Mouse (Mus musculus) left cerebral cortex, postnatal 10 days (tissue): Measurements from ENCODE around the gene Smug1. TPM values are rescaled to one million over a fixed set of nuclear protein-coding genes. Genes with fewer than 3 reads are reported as not detected.
A peak's percentile ranks its signal among the peaks of the same experiment; 100 is the strongest.

Experiments used
- DNase-seq, 2 experiments: peaks; one replicate each; pipeline ENCODE4 v3.0.0; 2021 to 2022; ENCODE audit warnings: low spot score in 2 of 2, mixed read lengths in 1 of 2; ENCODE audit errors: extremely low spot score in 1 of 2
- intact Hi-C: fragments of 180-260 bp; cut with DNase I; formaldehyde crosslinking; loops from one replicate; pipeline ENCODE4 v1.15.1; 2025
- total RNA-seq, 2 experiments: library from RNA; stranded (reverse); gene quantifications; 2 replicates each; pipeline ENCODE4 v1.2.3; 2021

Gene Smug1
- total RNA-seq, result 10 to 100 TPM; 17.5 to 18.2 TPM

GRCm38 (mm10) chr15:103167042-103167615 is at the start of gene Smug1:
Gene Smug1 (minus strand): TSS chr15:103167092.
- intact Hi-C loops, result loop anchor here (5.0 kb wide), 1 partner anchor 405 kb away; no protein-coding TSS in a partner anchor
- DNase-seq, result no peak

GRCm38 (mm10) chr15:103216052-103216451 is 49.2 kb upstream of the Smug1 start:
- intact Hi-C loops, result no loop called here
- DNase-seq, result no peak

GRCm38 (mm10) chr15:103214971-103215907 is 48.3 kb upstream of the Smug1 start:
- intact Hi-C loops, result no loop called here
- DNase-seq, result peak; percentile 86 to 96

DNA sequence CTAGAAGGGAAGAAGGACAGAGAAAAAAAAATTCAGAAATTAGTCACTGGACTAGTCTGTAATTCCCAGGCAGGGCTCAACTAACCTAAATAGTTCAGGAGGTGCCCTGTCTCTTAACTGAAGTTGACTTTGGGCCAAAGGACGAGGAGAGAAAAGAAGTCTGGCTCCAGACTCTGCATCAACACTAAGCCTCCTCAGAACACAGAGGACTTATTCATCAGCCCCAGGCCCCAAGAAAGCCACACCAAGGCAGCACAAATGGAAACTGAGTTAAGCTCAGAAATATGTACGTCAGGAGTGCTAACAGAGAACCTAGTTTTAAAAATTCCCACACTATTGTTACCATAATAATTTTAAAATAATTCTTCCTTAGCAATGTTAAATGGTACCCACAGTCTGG is 47.3 kb upstream of the Smug1 start:
- intact Hi-C loops, result no loop called here
- DNase-seq, result no peak

- intact Hi-C loops, result loop anchor here (5.0 kb wide), 1 partner anchor 42 kb away; no protein-coding TSS in a partner anchor
- no peak for DNase-seq
Measured at GRCm38 (mm10) chr15:103205156-103205555, 38.3 kb upstream of the Smug1 start.

- no peak for DNase-seq
- intact Hi-C loops, result no loop called here
Measured at GRCm38 (mm10) chr15:103202088-103202793, 35.3 kb upstream of the Smug1 start.

DNA sequence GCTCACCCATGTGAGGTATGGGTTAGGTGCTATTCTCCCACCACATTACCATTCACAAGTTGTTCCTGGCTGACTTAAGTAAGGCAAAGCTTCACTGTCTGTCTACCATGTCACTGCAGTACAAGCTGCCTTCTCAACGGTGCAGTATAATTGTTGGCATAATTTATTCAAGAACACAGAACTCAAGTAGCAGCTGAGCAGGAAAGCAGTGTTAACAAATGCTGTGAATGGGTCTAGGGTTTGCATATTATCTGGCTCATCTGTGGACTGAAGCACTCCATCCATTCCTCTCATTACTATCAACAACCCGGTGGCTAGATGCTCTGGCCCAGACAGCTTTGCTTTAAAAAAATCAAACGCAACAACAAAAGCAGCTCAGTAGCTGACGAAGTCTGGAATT is 30.9 kb upstream of the Smug1 start:
- DNase-seq, result no peak
- intact Hi-C loops, result no loop called here

DNA sequence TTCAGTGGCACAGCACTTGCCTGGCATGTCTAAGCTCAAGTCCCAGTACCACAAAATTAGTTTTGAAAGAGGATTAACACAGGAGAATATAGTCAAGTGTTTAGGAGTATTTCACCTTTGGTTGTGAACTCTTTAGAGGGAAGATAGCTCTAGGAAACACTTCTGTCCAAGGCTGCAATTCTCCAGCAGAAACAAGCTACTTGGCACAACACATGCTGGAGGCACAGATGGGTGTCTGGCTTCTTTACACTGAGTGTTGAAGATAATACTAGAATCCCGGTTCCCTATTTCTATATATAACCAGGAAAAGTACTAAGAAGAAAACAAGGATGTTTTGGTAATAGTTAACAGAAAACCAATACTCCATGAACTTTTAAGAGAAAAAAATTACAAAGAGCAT is 29.9 kb upstream of the Smug1 start:
- intact Hi-C loops, result no loop called here
- no peak for DNase-seq

DNA sequence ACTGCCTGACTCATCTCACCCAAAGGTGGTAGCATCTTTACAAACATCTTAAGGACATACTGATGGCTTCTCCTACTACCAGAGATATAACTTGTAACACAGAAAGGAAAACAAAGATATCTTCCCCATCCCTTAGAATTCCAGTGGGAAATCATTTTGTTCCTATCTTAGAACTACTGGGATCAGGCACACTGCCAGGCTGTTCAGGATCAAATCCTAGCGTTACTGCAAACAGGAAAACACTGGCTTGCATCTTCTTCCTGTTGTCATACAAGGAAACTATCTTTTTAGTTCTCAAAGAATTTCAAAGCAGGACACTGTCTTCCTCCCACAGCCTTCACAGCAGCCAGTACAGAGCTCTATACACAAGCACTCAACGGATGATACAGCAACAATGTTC is 26.7 kb upstream of the Smug1 start:
- intact Hi-C loops, result no loop called here
- no peak for DNase-seq

GRCm38 (mm10) chr15:103190531-103191462 is 23.9 kb upstream of the Smug1 start:
- intact Hi-C loops, result no loop called here
- peak in 1 of 2 experiments; percentile 72 for DNase-seq

DNA sequence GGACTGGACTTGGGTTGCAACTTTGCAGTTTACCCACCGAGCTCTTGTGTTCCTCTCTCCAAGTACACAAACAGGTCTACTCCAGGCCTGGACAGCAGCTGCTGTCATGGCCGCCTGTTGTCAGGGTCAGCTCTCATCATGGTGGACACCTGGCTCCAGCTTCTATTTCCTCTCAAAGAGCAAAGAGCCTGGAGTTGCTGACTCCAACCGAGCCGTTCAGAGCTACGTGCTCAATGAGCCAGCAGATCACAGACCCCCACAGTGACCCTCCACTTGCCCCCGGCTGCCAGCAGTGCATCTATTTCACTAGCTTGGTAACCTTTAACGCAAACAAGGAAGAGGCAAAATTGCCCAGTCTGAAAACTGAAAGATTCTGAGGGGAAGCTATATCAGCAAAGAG is 23.2 kb upstream of the Smug1 start:
- intact Hi-C loops, result no loop called here
- DNase-seq, result no peak

DNA sequence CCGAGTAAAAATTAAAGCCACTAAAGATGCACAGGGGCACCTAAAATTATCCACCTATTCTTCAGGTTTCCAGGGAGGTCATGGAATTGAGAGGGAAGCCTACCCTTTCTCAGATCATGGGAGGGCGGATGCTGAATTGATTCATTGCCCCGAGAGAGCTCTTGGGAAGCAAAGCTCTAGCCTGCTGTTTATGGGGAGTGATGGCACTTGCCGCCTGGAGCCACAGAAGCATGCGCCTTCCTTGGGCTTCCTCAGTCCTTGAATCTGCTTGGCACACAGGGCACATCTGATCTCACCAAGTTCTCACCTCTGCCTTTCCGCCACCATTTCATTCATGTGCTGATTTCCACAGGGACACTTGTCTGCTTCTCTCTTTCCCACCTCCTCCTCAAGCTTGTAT is 20.9 kb upstream of the Smug1 start:
- DNase-seq, result no peak

GRCm38 (mm10) chr15:103185462-103186198 is 18.7 kb upstream of the Smug1 start:
- DNase-seq, result peak; percentile 62 to 66
- intact Hi-C loops, result loop anchor here (2.0 kb wide), 1 partner anchor 127 kb away; no protein-coding TSS in a partner anchor

More for the DNA sequence above, 20.9 kb upstream of the Smug1 start:
- intact Hi-C loops, result no loop called here

DNA sequence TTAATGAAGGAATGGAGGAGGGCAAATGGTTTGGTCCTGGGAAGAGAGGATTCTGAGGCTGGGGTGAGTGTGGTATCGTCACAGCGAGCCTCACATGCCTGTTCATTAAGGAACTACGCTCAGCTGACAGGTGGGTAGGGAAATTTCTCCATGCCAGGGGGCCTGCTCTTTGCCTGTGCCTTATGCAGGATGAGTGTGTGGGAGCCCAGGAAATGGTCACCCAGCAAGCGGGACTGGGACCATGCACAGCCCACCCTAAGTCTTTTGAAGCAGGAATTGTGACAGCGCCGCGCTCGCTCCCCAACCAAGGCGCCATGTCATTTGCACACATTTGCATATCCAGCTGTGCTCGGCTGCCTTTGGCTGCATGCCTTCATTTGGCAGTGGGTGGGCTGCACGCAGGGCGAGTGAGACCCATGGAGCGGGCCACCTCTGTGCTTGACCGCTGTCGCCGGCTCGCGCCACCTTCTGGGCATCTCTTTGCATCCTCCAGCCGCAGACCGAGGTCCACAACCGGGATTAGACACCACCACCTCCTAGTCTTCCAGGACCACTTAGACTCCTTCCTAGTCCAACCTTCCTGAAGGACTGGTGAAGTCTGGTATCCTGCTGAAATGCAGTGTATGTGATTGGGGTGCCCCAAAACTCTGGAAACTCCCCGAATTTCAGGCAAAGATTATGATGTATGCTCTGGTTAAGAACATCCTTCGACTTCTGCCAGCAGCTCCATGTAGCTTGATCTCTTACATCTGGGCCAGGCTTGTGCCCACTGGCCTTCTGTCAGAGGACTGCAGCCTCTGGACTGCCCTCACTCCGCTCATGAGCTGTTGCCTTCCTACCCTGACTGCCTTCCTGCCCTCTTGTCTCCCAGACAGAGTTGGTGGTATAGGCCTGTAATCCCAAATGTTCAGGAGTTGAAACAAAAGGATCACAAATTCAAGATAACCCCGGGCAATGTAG is 17.0 kb upstream of the Smug1 start:
- intact Hi-C loops, result loop anchor here (2.0 kb wide), 1 partner anchor 129 kb away; no protein-coding TSS in a partner anchor
- DNase-seq, result peak in 1 of 2 experiments; percentile 65

GRCm38 (mm10) chr15:103183135-103183534 is 16.2 kb upstream of the Smug1 start:
- DNase-seq, result peak in 1 of 2 experiments; percentile 82
- intact Hi-C loops, result no loop called here

GRCm38 (mm10) chr15:103182166-103182790 is 15.4 kb upstream of the Smug1 start:
- intact Hi-C loops, result no loop called here
- peak in 1 of 2 experiments; percentile 90 for DNase-seq
